Mouse (Mus musculus) liver, embryonic 16.5 days (tissue): ENCODE results near the gene Krt77. TPM values are rescaled to one million over a fixed set of nuclear protein-coding genes. Genes with fewer than 3 reads are reported as not detected.

Source experiments
- ATAC-seq: fragments of 200-750 bp; cut with Nextera tagmentation; 2 replicates; pipeline ENCODE4 v1.8.0; 2017; ENCODE audit warnings: low read depth, mild to moderate bottlenecking, moderate number of reproducible peaks, moderate library complexity
- H3K27ac ChIP-seq: fragments of 300-500 bp; sonication (generic); 2 replicates; pipeline ENCODE4 v1.5.1; 2014; ENCODE audit warnings: mild to moderate bottlenecking, low read length
- H3K27me3 ChIP-seq: fragments of 300-500 bp; sonication (generic); 2 replicates; pipeline ENCODE4 v1.6.1; 2014; ENCODE audit warnings: low read depth, low read length, mixed read lengths; ENCODE audit not compliant: control insufficient read depth, insufficient read depth
- H3K36me3 ChIP-seq: fragments of 300-500 bp; sonication (generic); 2 replicates; pipeline ENCODE4 v1.6.1; 2014; ENCODE audit warnings: mild to moderate bottlenecking; ENCODE audit not compliant: control insufficient read depth, insufficient read depth
- H3K4me1 ChIP-seq: fragments of 300-500 bp; sonication (generic); 2 replicates; pipeline ENCODE4 v1.6.1; 2014; ENCODE audit warnings: low read depth, low read length, mixed read lengths; ENCODE audit not compliant: control insufficient read depth
- H3K4me2 ChIP-seq: fragments of 300-500 bp; sonication (generic); 2 replicates; pipeline ENCODE4 v1.6.1; 2014; ENCODE audit warnings: low read depth, low read length, mixed read lengths
- H3K4me3 ChIP-seq: fragments of 300-500 bp; sonication (generic); 2 replicates; pipeline ENCODE4 v1.5.1; 2014; ENCODE audit warnings: low read depth, mild to moderate bottlenecking, low read length
- H3K9ac ChIP-seq: fragments of 300-500 bp; sonication (generic); 2 replicates; pipeline ENCODE4 v1.6.1; 2014; ENCODE audit warnings: low read depth, low read length
- H3K9me3 ChIP-seq: fragments of 300-500 bp; sonication (generic); replicated peaks from 2 replicates; pipeline ENCODE4 v1.6.1; 2016; ENCODE audit warnings: low read length; ENCODE audit not compliant: control insufficient read depth
- WGBS: fragments of 180-500 bp; shearing (Covaris S2); extraction: QIAGEN DNeasy Blood & Tissue Kit; methylation state at CpG from one replicate; pipeline ENCODE4 v1.1.7; 2014; ENCODE audit not compliant: insufficient replicate concordance; 5-methylcytosine and 5-hydroxymethylcytosine counted together
- polyA plus RNA-seq: library from polyadenylated mRNA; unstranded; fragments of >200 nt; fragmentation: Nextera tagmentation; extraction: Ambion mirVana; gene quantifications from 2 replicates; pipeline ENCODE4 v1.2.1, GENCODE M21; 2015

The Krt77 gene
- polyA plus RNA-seq, 1 experiment from 2014 or later: not detected

GRCm38 (mm10) chr15:101873231-101873630, 3.7 kb upstream of the Krt77 start:
- Histone ChIP-seq H3K9ac (no peak overlapping the region), H3K9me3 (no peaks in the 10 kb centered on the region), H3K4me1 (no peaks in the 10 kb centered on the region), H3K27ac (no peak overlapping the region), H3K4me3 (no peak overlapping the region), H3K4me2 (no peak overlapping the region), H3K36me3 (no peaks in the 10 kb centered on the region), H3K27me3 (no peaks in the 10 kb centered on the region; the same call in 1 of the 2 replicates)
- WGBS: 46% methylated on average over 4 of the region's 4 CpGs
- no peak for ATAC-seq

GRCm38 (mm10) chr15:101866754-101867153, 2.8 kb downstream of the Krt77 start:
- Histone ChIP-seq H3K4me3 (no peak overlapping the region), H3K4me2 (no peak overlapping the region), H3K9ac (no peak overlapping the region), H3K36me3 (no peaks in the 10 kb centered on the region), H3K9me3 (no peaks in the 10 kb centered on the region), H3K27me3 (no peaks in the 10 kb centered on the region), H3K4me1 (no peaks in the 10 kb centered on the region), H3K27ac (no peak overlapping the region)
- ATAC-seq: no peak
- WGBS: 53% methylated on average over 7 of the region's 7 CpGs

- Histone ChIP-seq H3K4me1 (no peaks in the 10 kb centered on the region), H3K4me2 (no peak overlapping the region), H3K36me3 (no peaks in the 10 kb centered on the region), H3K9me3 (no peaks in the 10 kb centered on the region), H3K9ac (no peak overlapping the region), H3K27me3 (peaks cover 37% of the 10 kb centered on the region), H3K27ac (no peak overlapping the region), H3K4me3 (no peak overlapping the region)
- 40% methylated on average over 13 of the region's 13 CpGs for WGBS
- ATAC-seq: no peak
Observed at GRCm38 (mm10) chr15:101860421-101861130, 8.9 kb downstream of the Krt77 start.

GRCm38 (mm10) chr15:101859735-101860170, 9.8 kb downstream of the Krt77 start:
- Histone ChIP-seq H3K4me3 (peak overlapping the region; percentile 34), H3K36me3 (no peaks in the 10 kb centered on the region), H3K4me1 (no peaks in the 10 kb centered on the region), H3K27ac (no peak overlapping the region), H3K9ac (no peak overlapping the region), H3K27me3 (peaks cover 37% of the 10 kb centered on the region), H3K4me2 (peak overlapping the region; percentile 53), H3K9me3 (no peaks in the 10 kb centered on the region)
- ATAC-seq: no peak
- WGBS: 0% methylated on average over 33 of the region's 33 CpGs

- Histone ChIP-seq H3K4me2 (no peak overlapping the region), H3K27ac (no peak overlapping the region), H3K27me3 (peaks cover 39% of the 10 kb centered on the region), H3K4me3 (no peak overlapping the region), H3K9ac (no peak overlapping the region), H3K9me3 (no peaks in the 10 kb centered on the region), H3K36me3 (no peaks in the 10 kb centered on the region), H3K4me1 (no peaks in the 10 kb centered on the region)
- no peak for ATAC-seq
- WGBS: 10% methylated on average over 11 of the region's 11 CpGs
Observed at GRCm38 (mm10) chr15:101858673-101859425, 10.7 kb downstream of the Krt77 start.

GRCm38 (mm10) chr15:101856696-101857095, 12.8 kb downstream of the Krt77 start:
- ATAC-seq: no peak
- no peak overlapping the region for H3K27ac ChIP-seq
- H3K9ac ChIP-seq: no peak overlapping the region
- H3K36me3 ChIP-seq: no peaks in the 10 kb centered on the region
- peaks cover 41% of the 10 kb centered on the region for H3K27me3 ChIP-seq
- WGBS: 39% methylated on average over 5 of the region's 5 CpGs
- no peak overlapping the region for H3K4me3 ChIP-seq
- no peaks in the 10 kb centered on the region for H3K4me1 ChIP-seq
- no peak overlapping the region for H3K4me2 ChIP-seq
- H3K9me3 ChIP-seq: no peaks in the 10 kb centered on the region

- Histone ChIP-seq H3K4me2 (no peak overlapping the region), H3K27ac (no peak overlapping the region), H3K36me3 (no peaks in the 10 kb centered on the region), H3K4me1 (no peaks in the 10 kb centered on the region), H3K27me3 (peaks cover 33% of the 10 kb centered on the region), H3K9ac (no peak overlapping the region), H3K9me3 (no peaks in the 10 kb centered on the region), H3K4me3 (no peak overlapping the region)
- ATAC-seq: no peak
- WGBS: 39% methylated on average over 3 of the region's 3 CpGs
Observed at GRCm38 (mm10) chr15:101855732-101856131, 13.8 kb downstream of the Krt77 start.

GRCm38 (mm10) chr15:101854294-101854693, 15.2 kb downstream of the Krt77 start:
- H3K27ac ChIP-seq: no peak overlapping the region
- WGBS: 13% methylated on average over 5 of the region's 5 CpGs
- peaks cover 18% of the 10 kb centered on the region for H3K27me3 ChIP-seq

GRCm38 (mm10) chr15:101852571-101852970, 16.9 kb downstream of the Krt77 start:
- 14% methylated on average over 5 of the region's 5 CpGs for WGBS
- no peak for ATAC-seq
- no peaks in the 10 kb centered on the region for H3K36me3 ChIP-seq
- H3K9ac ChIP-seq: no peak overlapping the region
- no peaks in the 10 kb centered on the region for H3K9me3 ChIP-seq
- H3K4me2 ChIP-seq: no peak overlapping the region
- H3K27me3 ChIP-seq: peaks cover 9% of the 10 kb centered on the region
- no peak overlapping the region for H3K4me3 ChIP-seq
- H3K27ac ChIP-seq: no peak overlapping the region
- H3K4me1 ChIP-seq: no peaks in the 10 kb centered on the region

More at GRCm38 (mm10) chr15:101854294-101854693, 15.2 kb downstream of the Krt77 start:
- no peaks in the 10 kb centered on the region for H3K36me3 ChIP-seq
- ATAC-seq: no peak
- no peaks in the 10 kb centered on the region for H3K4me1 ChIP-seq
- no peaks in the 10 kb centered on the region for H3K9me3 ChIP-seq
- no peak overlapping the region for H3K4me3 ChIP-seq
- no peak overlapping the region for H3K9ac ChIP-seq
- H3K4me2 ChIP-seq: no peak overlapping the region
